Mouse (Mus musculus): ENCODE data around the gene Gm20914.
"Not testable (repeated sequence)": the region's sequence is repeated elsewhere in the genome, so short reads cannot be mapped to it uniquely, and the experiment has no call there.

The Gm20914 gene

DNA sequence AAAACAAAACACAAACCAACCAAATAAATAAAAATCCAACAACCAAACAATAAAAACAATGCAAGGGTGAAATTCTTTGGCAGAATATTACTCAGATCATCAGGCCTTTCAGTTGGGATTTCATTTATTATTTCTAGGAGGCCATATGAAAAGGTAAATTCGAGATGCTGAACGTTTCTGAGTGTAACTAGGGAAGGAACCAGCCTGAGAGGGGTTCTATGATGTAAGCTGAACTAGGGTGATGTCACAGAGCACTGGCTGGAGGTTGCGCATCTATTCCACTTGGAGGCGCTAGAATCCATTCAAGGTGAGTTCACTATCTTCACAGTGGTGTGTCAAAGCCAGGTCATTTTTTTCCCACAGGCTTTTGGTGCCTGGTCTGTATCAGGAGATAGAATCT is at the start of gene Gm20914:
Gm20914 (plus strand) TSS at position 301 of the 400 bp plus-strand sequence.
- DNase-seq (ENCODE audit: low read depth): not testable (repeated sequence)
